Mouse (Mus musculus) lung, adult 2 months (tissue): Measurements from ENCODE around the gene Opcml.

Source experiments
- CTCF ChIP-seq: fragments of 200-500 bp; IDR thresholded peaks from 2 replicates; pipeline ENCODE4 v1.5.1; 2011; ENCODE audit warnings: mild to moderate bottlenecking, low read length, control low read depth; ENCODE audit not compliant: insufficient read depth
- POLR2A ChIP-seq: fragments of 200-500 bp; IDR thresholded peaks from 2 replicates; pipeline ENCODE4 v1.6.1; 2011; ENCODE audit warnings: low read depth, mild to moderate bottlenecking, control low read depth, low read length, borderline replicate concordance; ENCODE audit errors: extremely low read depth

DNA sequence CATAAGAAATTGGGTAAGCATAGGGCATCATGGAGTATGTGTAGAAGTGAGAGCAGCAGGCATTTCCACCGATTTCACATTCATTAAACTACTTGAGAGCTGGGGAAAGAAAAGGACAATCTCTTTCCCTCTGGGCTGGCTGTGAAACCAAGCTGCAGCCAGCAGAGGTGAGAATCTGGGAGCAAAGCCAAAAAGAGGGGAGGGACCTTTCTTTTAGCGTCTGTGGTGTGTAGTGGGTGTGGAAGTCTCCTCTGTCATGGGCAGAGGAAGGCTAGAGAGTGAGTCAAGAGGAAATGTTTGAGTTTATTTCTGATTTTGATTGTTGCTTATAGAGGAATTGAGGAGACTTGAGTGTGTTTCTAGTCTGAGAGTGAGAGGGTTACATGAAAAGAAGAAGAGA is 172.8 kb downstream of the Opcml start:
- no peak for TF ChIP-seq POLR2A
- TF ChIP-seq CTCF, result no peak
